Mouse (Mus musculus): ENCODE results near the gene Tecr.

- TF ChIP-seq CTCF (IDR thresholded peaks at IDR 0.05; ENCODE audit: extremely low read depth, insufficient read length, insufficient replicate concordance, low read depth, low read length) (no peak), POLR2A (IDR thresholded peaks at IDR 0.05; ENCODE audit: low read depth, low read length) (no peak)
These were observed 25.5 kb downstream of the Tecr start for GRCm38 (mm10) chr8:83582226-83582625.

Measured in small intestine, adult 2 months (tissue).